Mouse (Mus musculus): Measurements from ENCODE around the gene Tmem87a.

Tmem87a gene

DNA sequence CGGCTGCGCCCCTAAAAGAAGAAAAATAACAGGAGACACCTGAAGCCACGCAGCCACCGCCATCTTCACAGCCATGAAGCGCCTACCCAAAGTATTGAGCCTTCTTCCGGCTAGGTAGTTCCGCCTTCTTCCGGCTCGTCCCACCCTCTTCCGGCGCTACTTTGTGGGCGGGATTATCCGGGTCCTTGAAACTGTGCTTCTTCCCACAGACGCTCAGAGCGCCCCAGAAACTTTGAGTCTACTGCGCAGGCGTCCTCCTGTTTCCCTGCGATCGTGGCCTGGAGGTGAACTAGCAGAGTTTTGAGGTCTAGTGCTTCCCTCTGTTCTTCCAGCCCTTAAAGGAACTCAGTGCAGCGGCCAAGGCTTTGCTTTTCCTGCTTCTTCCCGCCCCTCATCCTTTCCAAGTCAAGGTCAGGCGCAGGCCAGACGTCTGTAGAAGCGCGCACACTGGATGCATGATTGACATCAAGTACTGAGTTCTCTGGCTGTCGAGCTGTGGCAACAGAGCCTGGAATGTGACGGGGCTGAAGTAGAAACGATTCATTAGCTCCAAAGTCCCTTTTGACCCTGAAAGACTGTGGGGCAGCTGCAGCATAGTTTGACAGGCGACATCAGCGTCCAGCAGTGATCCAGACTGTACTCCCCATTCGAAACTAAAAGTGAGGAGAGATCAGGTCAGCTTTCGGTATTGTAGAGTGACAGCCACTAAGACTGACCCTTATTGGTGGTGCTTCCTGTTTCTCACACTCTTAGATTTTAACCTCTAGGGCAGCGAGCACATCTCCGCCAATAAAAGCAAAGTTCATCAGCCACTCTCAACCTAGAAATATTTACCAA, at the start of gene Tmem87a:
Gene Tmem87a, minus strand, starts transcription at position 128 of the 837 bp plus-strand sequence.
- DNase-seq (ENCODE audit: low read depth), result peak; percentile 96

DNA sequence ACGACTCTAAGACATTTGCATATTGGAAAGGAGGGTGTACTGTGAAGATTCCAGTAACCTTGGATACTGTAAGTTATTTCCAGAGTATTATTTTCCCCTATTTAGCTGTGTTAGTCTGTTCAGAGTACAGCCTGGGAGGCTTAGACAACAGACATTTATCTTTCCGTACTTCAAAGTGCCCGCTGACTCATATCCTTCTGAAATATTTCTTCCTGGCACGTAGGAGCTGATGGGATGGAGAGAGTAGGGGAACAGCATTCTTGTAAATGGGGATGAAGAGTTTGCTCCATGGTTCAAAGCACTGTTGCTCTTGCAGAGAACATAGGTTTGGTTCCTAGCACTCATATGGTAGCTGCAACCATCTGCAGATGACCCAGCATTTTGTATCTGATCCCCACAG, 48.7 kb upstream of the Tmem87a start:
- DNase-seq (ENCODE audit: low read depth), result no peak

DNA sequence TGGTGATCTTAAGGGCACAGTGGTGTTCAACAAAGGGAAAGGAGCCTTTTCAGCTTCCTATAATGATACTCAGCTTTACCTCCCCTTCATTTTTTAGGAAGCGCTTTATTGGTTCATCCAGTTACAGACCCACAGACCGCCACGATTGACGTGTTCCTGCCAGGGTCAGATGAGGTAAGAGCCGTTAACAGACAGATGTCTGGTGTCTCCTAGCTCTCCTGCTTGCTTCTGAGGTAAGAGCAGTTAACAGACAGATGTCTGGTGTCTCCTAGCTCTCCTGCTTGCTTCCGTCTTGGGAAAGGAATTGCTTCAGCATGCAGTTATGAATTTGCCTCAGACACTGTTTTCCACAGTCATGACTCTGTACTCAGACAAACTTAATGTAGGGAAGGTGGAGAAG, 46.8 kb upstream of the Tmem87a start:
- no peak for DNase-seq (ENCODE audit: low read depth)

DNA sequence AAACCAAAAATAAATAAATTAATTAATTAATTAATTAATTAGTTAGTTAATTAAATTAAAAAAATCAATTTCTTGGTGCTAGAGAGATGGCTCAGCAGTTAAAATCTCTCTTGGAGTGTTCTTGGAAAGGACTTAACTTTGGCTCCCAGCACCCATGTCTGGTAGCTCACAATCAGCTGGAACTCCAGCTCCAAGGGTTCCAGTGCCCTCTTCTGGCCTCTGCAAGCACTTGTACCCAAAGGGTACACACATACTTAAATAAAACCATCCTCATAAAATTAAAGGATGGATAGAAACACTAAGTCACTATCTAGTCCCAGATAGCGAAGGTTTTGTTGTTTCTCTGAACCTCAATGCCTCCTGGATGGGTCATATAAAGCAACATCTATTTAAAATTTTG, 43.4 kb upstream of the Tmem87a start:
- no peak for DNase-seq (ENCODE audit: low read depth)

DNA sequence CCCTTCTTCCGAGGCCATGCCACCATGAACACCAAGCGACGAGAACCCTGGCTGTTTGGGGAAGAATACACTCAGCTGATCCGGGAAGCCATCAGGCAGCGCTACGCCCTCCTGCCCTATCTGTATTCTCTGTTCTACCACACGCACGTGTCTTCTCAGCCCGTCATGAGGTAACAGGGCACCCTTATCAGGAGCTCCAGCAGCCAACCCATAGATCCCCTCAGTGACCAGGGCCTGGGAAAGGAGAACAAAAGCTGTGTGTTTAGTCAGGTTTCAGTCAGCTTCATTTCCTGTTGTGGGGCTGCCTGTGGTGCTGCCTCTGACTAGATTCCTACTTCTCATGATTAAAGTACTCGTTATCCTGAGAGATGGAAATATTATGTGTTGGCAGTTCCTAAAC, 42.5 kb upstream of the Tmem87a start:
- DNase-seq (ENCODE audit: low read depth), result no peak

DNA sequence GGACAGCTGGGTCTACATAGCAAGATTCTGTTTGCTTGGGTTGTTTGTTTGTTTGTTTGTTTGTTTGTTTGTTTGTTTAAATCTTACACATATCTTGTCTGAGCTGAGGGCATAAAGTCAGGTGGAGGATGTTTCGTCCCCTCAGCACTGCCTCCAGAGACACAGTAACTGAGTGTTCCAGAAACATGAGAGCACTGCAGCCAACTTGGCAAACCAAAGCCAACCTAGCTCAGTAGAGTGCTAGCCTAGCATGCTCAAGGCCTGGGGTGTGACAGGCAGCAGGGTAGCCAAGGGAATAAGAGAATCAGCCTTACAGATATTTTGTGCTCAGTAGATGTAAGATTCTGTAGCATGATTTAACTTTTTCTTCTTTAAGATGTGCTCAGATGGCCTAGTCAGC, 40.6 kb upstream of the Tmem87a start:
- DNase-seq (ENCODE audit: low read depth), result no peak

DNA sequence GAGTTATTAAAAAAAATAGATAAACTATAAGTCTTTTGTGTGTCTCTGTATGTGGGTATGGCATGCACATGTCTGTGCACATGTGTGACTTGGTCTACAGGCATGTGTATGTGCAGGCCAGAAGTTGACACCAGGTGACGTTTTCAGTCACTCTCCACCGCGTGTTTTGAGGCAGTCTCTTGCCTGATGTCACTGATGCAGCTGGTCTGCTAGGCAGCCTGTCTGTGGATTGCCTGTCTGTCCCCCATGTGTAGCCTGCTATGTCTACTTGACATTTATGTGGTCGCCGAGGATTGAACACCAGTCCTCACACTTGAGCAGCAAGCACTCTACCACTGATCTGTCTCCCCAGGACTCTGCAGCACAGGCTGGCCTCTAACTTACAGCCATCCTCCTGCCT, 20.5 kb upstream of the Tmem87a start:
- DNase-seq (ENCODE audit: low read depth), result no peak

DNA sequence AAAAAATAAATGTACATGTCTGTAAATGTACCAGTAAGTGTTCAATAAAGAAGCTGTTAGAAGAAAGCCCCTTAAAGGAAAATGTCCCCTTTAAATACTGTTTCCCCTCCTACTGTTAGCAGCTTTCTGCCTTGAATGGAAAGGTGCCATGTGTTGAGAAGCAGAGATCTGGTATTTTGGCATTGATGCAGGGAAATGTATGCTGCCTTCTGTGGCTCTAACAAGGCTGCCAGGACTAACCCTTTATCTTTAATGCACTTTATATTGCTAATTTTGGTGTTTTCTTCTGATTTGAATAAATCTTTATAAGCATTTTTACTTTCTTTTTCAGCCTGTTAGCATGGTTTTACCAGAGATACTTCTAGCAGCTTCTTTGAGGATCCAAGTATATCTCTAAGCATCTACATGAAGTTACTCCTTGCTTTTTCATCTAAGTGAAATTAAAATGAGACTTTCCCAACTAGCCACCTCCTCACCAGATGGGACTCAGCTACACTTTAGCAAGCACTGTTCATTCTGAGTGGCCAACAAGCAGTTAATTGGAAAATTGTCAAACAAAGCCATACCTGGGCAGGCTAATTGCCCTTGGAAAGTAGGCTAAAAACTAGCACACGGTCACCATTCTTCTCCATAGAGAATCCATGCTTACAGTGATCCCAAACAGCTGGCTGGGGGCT, 11.0 kb upstream of the Tmem87a start:
- DNase-seq (ENCODE audit: low read depth), result no peak

DNA sequence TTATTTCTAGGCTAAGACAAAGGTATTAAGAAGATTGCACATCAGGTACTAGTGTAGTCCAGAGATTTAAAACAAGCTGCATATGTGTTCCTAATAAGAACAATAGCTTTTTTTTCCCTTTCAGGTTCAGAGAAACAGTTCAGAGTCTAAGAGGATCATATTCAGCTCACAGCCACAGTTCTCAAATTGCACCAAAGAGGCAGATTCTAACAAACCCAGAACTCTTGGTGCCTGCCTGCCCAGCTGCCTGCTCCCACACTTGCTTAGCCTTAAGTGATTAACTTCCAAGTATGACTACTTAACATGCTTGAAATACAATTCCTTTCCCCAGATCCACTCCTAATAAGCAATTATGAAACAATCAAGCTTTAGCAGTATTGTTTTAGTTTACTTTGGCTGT, 10.2 kb upstream of the Tmem87a start:
- DNase-seq (ENCODE audit: low read depth), result no peak

DNA sequence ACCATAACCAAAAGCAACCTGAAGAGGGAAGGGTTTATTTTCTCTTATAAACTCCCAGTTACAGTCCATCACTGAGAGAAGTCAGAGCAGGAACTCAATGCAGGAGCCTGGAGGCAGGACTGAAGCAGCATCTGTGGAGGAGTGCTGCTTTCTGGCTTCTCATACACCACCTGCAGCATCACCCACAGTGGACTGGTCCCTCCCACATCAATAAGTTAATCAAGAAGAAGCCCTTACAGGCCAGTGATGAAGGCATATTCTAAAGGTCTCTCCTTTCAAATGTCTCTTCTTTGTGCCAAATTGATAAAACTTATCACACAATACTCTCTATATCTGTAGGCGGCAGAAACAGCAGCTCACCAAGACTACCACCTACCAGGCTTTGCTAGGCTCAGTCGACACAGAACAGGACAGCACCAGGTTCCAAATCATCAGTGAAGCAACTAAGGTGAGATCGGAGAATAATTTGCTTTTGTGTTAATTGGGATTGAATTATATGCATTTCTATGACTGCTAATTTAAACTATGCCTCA, 7.2 kb upstream of the Tmem87a start:
- DNase-seq (ENCODE audit: low read depth), result no peak

DNA sequence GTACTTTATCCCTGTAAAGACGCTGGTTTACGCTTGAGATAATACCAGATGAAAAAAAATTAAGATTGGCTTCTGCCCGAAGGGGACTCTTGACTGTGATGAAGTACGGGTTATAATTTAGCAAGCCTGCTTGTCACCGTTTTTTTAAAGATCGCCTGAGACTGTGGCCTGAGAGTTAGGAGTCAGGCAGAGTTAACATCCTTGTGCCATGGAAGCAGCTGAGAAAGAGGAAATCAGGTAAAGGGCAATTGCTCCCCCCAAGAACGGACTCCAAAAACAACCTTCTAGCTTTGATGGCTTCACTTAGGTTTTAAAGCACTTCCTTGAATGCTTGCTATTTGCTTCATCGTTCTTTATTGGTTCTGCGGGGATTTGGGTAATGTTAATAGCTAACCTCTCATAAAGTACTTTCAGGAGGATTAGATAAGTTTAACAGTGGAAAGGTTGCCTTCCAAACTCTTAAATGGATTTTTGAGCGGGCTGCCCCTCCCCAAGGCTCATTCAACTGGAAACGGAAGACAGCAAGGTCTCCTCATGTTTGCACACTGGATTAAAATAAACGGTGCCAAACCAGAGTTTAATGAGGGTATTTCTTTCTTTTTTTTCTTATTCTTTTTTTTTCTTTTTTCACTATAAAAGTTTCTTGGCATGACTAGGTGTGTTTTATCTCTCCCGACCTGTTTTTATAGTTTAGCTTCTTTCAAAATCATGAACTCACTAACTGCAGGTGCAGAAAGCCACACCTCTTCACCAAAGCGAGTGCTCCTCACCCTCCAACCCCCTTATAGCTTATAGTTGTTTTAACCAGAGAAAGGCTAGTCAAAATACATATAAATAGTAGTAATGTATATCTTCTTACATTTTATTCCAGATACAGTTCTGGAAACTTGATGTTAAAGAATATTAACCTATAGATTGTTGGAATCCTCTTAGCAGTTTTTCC, 1.2 kb upstream of the Tmem87a start:
- DNase-seq (ENCODE audit: low read depth), result peak; percentile 6

DNA sequence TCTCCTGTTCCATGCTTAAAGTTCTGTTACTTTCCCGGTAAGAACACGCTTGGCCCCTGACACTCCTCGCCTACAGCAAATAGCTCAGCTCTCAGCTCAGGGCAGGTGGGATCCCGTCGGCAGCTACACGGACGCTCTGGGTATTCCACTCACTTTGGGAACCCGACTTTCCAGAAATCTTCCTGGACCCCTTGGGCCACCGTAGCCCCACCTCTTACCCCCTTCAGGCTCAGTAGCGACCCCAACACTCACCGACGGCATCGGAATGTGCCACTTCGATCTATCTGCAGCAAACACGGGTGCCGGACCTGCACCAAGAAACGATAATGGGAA, 294 bp downstream of the Tmem87a start, which contains the start of gene Ganc:
Gene Ganc, plus strand, starts transcription at position 244 of the 333 bp plus-strand sequence.
- no peak for DNase-seq (ENCODE audit: low read depth)

DNA sequence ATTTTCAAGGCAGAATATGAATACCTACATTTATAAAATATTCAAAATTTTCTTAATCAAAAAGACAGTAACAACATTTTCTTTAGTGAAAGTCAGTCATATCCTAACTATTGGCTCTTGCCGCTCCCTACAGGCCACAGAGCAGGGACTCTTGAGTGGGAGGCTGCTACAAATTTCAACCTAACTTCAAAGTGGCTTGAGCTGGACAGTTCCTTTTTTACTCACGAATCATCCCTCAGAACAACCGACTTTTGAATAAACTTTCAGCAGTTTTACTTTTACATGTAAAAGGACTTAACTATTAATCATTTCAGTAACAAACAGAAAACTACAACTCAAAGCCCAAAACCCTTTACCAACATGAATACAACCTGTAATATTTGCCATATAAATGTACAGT, 1.1 kb downstream of the Tmem87a start:
- no peak for DNase-seq (ENCODE audit: low read depth)

DNA sequence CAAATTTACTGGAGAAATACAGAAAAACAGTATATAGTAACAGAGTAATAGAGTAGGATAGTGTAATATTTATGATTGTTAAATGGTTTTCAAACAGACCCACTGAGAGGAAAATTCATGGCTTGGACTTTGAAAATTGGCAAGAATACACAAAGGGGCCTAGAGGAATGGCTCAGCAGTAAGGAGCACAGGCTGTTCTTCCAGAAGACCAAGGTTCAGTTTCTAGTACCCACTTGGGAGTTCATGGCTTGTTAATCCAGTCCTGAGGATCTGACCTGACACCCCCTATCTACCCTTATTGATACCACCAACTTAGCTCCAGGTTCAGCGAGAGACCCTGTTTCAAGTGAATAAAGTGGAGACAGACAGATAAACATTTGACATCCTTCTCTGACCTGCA, 6.0 kb downstream of the Tmem87a start:
- DNase-seq (ENCODE audit: low read depth), result no peak

DNA sequence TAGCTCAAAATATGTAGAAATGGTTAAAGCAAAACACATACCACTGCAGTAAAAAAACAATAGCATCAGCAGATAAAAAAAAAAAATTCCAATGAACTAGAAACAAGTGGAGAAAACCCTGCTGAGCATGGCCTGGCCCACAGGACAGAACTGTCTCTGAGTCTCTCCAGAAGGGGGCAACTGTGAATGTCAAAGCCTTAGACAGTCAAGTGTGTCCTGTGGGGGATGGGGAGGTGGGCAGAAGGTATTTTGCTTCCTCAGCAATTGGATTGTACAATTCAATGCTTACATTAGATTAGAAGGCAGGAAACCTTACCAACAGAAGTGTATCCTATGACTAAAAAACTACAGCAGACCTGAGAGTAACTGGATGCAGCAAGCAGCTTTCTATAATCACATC, 11.5 kb downstream of the Tmem87a start:
- DNase-seq (ENCODE audit: low read depth), result no peak

DNA sequence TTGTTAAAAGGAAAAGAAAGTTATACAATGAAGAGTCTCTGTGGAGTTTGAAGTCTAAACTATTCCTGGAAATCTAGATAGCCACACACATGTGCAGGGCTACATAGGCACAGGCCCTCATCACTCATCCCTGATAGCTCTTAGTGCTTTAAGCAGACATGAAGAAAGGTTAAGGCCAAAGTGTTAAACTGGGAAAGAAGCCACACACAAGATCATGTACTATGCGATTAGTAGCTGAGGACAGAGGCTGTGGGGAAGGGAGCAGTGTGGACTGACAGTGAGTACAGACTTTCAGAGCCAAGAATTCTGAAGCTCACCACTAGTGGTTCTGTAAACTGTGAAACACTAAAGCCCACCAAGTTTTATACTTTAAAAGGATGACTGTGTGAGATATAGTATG, 13.0 kb downstream of the Tmem87a start:
- DNase-seq (ENCODE audit: low read depth), result no peak

DNA sequence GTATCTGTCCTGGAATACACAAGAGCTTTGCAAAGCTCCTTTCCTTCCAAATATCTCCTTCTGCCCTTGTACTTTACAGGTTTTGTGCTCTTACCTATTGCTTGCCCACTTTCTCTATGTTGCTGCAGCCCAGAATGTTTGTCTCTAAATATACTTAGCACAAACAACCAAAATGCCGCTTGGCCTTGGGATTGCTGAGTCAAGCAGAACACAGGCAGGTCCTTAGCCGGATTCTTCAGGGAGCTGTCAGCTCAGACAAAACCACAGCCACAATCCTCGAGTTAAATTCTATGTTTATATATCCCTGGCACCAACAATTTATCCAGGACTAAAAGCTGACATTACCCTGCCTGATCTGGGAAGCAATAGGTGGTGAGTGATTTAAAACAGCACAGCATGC, 14.5 kb downstream of the Tmem87a start:
- no peak for DNase-seq (ENCODE audit: low read depth)

DNA sequence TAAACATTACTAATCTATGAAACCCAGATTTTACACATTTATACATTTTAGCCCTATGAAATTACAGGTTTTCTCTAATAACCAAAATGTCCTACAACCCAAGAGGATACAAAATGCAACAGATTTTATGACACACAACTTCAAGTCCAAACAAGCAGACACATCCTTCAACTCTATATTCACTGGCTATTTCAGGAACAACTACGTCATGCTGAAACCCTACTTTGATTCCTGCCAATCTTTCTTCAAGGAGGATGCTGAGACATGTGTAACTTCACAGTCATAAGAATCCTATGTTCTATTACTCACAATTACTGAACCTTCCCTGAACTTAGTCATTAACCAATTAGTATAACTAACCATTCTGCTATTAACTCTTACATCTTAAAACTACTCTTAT, 16.6 kb downstream of the Tmem87a start:
- DNase-seq (ENCODE audit: low read depth), result no peak

DNA sequence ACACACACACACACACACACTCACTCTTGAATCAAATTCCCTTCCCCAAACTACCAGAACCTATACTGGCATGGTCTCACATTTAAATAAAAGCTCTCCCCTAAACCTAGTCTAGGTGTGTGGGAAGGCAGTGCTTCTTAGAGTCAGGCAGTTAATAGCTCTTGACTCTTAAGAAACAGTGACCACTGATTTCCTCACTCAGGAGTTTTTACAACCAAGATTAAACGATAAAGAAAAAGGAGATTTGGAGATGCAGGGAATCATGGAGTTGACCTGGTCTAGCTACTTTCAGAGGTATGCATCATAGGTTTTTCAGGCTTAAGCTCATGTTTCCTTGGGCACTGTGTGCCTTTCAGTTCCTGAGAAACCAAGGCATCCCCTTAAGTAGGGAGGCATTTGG, 17.6 kb downstream of the Tmem87a start:
- DNase-seq (ENCODE audit: low read depth), result no peak

DNA sequence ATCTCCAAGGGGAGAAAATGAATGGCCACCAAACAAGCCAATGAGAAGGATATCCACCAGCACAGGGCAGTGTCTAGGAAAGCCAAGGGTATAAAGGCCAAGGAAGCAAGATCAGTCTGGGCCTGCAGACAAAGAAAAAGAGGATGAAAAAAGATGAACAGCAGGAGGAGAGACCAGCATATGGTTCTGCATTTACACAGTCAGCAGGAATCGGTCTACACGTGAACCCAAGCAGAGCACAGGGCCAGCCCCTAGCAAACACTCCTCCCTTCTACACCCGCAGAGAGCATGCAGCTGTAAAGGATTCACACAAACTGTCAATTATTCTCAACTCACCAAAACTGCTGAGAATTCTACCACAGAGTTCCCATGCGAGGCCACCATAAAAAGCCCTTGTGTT, 30.1 kb downstream of the Tmem87a start:
- DNase-seq (ENCODE audit: low read depth), result no peak

DNA sequence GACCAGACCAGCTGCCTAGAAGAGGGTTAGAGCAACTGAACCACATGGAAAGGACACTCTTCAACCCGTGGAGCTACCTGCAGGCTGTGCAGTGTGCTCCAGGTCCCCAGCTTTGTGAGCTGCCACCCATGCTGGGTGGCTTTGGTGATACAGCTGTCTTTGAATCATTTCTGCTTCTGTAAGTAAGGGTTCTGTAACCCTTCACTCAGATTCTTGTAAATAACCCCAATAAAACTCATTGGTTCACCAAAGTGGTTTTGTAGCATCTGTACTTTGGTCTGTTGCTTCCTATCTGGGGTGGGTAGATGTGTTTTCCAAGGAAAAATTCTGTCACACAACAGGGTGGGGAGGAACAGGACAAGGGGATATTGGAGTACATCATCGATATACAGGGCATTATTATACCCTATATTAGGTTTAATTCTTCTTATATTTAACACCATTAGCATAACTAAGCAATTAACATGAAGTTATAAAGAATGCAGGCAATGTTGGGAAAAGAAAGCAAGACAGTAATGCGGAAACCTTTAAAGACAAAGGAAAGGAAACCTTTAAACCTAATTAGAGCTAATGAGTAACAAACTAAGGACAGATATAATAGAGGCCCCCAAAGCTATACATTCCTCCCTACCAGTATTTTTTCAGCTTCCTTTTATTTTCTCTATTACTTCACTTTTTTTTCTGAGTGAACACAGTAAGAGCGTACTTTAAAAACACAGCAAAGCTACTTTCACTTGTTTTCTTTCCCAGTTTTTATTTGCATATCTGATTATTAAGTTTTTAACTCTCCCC, 36.3 kb downstream of the Tmem87a start:
- DNase-seq (ENCODE audit: low read depth), result no peak

DNA sequence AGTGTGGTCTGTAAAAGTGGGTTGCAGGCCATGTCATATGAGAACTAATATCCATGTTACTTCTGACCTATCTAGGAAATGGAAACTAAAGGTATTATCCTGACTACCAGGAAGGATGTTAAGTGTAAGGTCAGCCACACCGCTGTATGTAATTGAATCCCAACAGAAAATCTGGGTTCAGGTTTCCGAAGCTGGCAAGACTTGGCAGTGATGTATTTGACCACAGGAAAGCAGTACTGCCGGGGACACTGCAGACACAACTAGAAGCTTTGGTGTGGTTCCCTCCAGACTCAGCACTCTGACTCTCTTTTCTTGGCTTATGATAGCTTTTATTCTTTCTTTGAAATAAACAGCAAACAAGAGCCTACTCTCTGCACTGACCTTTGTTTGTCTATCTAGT, 37.4 kb downstream of the Tmem87a start:
- DNase-seq (ENCODE audit: low read depth), result no peak
